Mouse (Mus musculus): ENCODE measurements around the gene Mrpl14.

DNA sequence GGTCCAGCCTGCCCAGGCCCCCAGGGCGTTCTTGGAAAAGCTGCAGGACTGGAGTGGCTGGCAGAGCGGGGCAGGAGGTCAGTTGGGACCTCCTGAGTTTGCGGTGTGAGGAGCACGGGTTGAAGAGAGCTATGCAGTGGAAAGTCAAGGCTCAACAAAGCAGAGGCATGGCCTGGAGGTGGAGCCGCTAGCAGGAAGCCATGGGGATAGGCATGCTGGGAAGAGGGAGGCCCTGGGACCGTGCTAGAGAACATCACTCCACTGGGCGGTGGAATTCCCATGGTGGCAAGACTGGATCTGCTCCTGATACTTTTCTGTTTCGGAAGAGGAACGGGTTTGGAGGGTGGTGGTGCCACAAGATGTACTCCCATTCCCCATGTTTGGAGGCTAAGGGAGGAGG is 10.9 kb downstream of the Mrpl14 start:
- TF ChIP-seq CTCF (IDR thresholded peaks at IDR 0.05; ENCODE audit: low read depth), result no peak
- no peak for TF ChIP-seq EP300 (IDR thresholded peaks at IDR 0.05; ENCODE audit: low read depth)
